Mouse (Mus musculus): ENCODE measurements around the gene Egr2.

Egr2 gene

DNA sequence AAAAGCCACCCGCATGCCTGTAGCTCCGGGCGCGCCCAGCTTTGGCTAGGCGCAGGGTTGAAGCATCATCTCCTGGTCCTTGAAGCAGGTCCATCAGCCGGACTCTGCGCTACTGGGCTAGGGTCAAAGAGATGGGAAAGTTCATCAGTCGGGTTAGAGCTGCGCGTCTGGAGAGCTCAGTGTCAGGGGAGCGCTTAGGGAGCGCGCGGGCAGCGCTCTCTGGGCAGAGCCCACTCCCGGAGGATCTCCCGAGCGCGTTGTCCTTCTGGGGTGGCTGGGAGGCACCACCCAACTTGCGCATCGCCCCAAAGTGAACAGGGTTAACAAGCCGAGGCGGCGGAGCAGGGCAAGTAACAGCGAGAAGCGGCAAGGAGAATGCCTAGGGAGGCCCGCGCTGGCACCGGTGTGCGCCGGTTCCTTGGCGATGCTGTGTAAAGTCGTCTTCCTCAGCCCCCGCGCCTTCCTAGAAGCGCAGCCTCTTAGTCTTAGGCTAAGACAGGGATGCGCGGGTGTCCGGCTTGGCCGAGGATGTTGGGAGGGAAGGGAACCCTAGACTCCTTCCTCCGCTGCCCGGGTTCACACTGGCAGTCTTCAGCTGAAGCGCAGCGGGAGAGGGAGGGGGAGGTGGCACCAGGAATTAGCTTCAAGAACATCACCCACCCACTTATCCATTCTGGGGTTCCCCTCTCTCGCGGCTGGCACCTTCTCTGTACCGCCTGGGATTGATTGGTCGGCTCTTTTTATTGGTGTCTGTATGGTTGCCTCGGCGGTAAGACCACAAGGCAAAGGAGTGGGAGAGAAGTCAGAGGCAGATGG lies 3.5 kb downstream of the Egr2 start:
- peak; percentile 33 to 41 for DNase-seq

DNA sequence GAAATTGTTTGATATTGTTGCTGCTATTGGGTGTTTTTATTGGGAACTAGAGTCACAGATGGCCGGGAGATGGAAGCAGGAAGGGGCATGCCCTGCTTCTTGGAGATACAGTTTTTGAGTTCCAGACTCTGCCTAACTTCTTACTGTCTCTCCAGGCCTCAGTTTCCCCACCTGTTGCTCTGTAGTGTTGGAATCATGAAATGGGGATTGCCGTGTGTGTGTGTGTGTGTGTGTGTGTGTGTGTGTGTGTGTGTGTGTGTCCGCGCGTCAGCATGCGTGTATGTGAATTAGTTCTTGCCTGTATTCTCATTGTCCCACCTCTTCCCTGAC lies 4.1 kb downstream of the Egr2 start:
- DNase-seq = no peak

DNA sequence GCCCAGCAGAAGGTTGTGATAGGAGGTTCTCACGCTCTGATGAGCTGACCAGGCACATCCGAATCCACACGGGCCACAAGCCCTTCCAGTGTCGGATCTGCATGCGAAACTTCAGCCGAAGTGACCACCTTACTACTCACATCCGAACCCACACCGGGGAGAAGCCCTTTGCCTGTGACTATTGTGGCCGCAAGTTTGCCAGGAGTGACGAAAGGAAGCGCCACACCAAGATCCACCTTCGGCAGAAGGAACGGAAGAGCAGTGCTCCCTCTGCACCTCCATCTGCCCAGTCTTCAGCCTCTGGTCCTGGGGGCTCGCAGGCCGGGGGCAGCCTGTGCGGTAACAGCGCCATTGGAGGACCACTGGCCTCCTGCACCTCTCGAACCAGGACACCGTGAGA lies 5.3 kb downstream of the Egr2 start:
- no peak for DNase-seq

DNA sequence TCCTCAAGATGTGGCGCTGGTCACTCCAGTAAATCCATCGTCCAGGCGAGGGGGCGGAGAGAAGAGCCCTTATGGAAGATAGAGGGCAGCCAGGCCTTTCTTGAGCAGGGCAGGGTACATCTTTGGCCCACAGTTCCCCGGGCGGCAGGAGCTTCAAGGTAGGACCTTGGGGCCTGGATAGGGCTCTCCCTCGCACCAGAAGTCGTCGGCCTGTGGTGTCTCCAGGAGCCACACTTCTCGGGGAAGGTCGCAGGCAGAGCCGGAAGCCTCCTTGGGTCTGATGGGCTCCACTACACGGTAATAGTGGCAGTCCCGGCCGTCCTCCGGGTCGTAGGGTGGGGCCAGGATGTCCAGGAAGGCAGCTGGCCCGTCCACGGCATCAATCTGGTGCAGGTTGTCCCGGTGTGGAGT lies 12.6 kb downstream of the Egr2 start:
- peak; percentile 46 to 58 for DNase-seq

DNA sequence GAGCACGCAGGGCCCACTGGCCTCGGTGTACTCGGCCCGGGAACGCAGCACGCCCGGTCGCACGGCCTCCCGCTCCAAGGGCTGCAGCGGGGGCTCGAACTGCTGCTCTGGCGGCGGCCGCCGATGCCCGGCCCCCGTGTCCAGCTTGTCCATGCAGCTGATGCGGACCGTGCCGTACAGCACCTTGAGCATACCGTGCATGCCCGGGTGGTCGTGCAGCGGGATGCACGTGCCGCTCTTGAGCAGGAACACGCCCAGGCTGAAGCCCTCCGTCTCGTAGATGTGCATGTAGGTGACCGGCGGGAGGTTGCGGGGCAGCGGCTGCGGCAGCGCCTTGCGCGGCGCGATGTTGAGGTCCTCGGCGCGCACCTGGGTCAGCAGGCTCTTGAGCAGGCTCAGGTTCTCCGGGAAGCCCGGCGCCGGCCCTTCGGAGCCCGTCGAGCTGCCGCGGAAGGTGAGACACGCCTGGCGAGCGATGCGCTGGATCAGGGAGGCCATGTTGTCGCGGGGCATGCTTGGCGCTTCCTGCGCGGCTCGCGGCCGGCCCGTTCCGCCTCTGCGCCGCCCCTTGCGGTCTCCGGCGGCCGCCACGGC lies 13.1 kb downstream of the Egr2 start:
- DNase-seq = no peak

DNA sequence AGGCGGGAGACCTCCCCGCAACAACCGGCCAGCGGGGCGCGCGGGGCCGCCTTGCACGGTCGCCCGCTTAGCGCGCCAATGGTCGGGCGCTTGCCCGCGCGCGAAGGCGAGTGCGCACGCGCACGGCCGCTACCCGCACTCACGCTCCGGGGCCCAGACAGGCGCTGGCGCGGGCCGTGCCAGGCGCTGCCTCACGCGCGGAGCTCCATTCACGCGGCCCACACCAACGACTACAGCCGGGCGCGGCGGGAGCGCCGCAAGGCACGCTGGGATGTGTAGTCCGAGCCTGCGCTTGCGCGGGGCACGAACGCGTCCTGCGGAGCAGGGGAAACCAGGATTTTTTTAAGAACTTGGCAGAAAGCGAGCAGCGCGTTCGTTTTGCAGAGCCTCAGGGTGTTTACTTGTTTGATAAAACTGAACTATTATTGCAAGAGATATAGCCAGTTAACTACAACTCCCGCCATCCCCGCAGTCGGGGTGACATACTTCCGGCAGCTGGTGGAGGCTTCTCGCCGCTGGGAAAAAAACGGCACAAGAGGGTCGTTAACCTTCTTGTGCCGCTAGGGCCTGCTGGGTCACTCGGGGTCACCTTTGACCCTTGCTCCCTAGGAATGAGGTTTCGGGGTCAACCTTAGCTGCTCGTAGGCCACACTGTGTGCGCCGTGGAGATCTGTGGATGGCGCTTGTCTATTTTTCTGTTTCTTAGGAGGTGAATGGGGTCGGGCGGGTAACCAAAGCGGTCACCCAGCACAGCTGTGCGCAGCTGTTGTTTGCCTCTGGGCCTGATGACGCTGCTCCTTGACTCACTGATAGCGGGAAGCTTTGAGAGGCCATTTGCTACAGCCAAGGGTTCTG lies 13.8 kb downstream of the Egr2 start, which contains the start of gene Ado:
Gene Ado, minus strand, starts transcription at position 79 of the 855 bp plus-strand sequence.
- peak; percentile 95 to 97 for DNase-seq

DNA sequence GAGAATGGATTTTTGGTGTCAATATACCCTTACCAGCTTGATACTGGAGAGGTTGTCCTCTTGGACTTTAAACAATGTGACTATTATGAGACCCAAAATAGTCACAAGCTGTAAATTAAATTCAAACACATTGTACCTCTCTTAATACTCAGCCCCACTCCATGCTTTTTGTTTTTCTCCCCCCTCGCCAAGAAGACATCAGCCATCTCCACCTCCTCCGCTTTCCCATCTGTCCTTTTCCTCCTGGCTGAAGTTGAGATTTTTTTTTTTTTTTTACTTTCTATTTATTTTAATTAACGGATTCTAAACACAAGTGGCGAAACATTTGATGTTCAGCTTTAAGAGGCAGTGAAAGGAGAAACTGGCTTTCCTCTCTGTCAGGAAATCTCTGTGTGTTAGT lies 22.8 kb downstream of the Egr2 start:
- no peak for DNase-seq

DNA sequence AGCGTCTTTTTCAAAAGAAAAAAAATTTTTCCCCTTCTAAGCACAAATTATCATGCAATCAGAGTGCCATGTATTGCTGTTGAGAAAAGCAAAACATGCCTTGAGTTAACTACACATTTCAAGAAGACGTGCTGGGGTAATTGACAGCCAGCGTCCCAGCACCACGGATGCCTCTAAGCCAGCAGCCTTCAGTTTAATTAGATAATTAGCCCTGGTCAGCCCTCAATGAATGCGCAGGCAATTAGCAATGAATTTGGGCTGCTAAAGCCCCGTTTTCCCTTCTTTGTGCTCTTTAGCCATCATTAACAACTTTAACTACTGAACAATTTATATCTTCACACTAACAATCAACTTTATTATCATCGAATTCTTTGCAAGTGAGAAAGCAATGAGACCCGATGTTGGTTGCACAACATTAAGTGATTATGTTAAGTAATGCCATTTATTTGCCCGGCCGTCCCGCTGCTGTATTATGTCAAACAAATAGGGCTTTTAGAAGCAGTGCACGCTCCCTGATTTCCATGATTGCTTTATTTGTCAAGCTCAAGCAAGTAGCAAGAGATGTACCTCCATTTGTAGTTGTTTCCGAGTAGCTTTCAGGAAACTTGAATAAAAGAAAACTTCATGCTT lies 24.6 kb downstream of the Egr2 start:
- DNase-seq = no peak

DNA sequence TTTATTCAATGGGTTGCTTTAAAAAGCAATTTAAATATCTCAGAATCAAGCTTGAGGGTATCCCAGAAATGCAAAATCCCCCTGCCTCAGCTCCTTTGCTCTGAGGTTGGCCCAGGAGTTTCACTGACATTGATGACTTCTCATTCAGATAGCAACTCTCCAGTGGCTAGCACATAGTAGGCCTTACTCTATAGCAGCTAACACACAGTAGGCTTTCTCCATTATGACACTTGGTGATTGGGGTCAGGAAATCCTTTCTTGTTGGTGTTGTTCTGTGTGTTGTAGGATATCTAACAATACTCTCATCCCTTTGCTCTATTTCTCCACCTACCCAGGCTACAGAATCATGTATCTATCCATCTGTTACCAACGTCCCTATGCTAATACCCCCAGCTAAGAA lies 25.9 kb downstream of the Egr2 start:
- DNase-seq = no peak

DNA sequence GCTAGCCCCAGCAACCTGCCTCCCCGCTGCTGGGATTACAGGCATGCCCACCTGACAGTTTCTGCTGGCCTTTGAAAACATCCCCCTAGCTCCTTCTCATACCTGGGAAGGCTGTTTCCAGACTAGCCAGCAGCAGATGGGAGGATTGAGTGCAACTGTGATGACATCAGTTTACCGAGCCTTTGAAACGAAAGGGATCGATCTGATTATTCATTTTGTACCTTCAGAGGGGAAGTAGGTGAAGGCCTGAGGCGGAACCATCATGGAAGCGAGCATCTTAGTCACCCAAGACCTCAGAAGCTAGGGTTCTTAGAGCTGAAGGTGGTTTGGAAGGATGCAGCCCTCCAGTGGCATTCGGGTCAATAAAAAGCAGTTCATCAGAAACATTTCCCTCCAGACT lies 29.2 kb downstream of the Egr2 start:
- DNase-seq = no peak

DNA sequence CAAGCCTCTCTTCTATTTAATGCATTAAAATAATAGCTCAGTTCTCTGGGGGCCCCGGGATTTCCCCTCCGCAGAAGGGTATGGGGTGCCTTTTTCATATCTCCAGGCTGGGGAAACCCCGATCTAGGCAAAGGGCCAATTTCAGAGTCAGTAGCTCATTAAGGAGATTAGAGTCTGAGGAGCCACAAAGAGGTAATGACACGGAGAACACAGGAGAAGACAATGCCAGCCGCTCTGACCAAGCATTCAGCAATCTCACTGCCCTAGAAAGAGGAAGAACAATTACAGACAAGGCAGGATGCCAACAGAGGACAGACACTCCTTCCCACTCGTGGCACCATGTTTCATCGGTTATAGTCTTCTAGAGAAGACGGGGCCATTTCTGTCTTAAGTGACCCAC lies 30.8 kb downstream of the Egr2 start:
- DNase-seq = peak; percentile 17 to 18

DNA sequence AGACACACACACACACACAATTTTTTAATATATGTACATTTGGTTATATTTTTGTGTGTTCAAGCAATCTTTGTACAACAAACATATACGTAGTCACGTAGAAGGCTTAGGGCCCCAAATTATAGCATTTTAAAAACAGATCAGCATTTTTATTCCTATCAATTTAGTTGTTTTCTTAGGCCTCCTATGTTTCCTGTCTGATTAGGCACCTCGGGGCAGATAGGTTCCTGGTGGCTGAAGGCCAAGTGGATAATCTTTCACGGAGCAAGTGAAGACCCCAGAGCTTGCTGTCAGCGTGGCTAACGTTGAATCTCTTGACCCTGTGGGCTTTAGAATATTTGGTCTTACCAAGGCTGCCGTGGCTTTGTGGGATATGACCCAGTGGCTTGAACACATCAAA lies 34.3 kb downstream of the Egr2 start:
- no peak for DNase-seq

DNA sequence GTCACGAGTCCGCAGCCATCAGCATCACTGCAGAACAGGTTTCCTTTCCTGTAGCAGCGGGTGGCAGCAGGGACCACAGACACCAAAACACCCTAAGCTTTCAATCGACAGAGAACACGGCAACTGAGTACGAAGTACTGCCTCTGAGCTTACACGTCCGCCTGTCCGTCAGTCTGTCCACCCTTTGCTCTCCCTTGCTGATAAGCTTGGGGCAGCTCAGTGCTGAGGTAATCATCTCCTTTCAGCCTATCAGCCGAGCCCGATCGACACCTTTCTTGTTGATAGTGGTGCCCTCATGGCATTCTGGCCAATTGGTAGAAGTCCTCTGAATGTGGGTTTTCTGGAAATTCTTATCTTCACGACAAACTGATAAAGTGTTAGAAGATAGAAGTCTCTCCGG lies 36.2 kb downstream of the Egr2 start:
- DNase-seq = no peak

DNA sequence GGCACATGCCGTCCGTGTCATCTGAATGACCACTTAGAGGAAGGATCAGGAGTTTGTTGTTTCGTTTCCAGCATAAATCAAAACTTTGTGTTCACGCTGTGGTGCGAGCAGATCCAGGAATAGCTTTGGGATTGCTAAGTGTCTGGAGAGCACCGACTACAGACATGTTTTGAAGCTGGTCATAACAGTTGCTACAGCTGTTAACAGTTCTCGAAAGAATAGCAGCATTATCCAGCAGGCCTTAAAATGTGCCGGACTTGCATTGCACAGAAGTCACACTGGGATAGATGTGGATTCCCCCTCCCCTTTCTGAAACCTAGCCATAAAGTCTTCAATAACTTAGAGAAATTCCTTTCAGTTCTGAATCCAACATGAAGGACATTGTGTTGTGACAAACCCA lies 38.0 kb downstream of the Egr2 start:
- DNase-seq = no peak

DNA sequence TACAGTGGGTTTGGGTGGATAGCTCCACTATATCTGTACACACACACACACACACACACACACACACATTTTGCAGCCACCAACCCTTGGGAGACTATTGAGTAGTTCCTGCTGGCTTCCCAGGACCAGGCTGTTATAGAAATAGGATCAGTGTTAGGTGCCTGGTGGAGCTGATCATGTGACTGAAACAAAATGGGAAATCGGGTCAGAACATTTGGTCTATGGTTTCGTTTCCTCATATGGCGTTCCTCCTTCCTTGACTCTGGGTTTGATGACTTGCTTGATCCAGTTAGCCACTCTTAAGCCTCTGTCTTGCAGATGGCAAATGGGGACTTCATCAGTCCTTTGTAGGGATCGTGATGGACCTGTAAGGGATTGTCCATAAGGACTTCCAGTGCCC lies 44.6 kb downstream of the Egr2 start:
- no peak for DNase-seq

DNA sequence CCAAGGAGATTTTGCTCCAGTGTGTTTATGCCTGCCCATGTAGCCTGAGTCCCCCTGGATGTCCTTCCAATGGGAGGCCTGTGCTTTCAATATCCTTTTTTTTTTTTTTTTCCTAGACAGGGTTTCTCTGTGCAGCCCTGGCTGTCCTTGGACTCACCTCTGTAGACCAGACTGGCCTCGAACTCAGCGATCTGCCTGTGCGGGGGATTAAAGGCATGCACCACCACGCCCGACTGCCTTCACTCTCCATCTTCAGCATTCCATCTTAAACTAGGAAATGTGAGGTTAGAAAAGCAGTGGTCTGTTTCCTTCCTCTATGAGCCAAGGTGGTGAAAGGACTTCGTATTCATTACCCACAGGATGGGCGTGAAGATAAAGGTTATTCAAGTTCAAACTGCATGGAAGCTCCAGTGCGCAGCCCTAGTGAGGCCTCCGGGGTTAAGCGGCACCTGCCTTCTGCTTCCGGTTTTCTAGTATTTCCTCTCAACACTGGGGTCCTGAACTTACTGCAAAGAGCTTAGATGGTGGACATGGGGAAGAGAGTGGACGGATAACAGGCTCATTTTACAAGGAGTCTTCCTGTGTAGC lies 46.5 kb downstream of the Egr2 start:
- no peak for DNase-seq

DNA sequence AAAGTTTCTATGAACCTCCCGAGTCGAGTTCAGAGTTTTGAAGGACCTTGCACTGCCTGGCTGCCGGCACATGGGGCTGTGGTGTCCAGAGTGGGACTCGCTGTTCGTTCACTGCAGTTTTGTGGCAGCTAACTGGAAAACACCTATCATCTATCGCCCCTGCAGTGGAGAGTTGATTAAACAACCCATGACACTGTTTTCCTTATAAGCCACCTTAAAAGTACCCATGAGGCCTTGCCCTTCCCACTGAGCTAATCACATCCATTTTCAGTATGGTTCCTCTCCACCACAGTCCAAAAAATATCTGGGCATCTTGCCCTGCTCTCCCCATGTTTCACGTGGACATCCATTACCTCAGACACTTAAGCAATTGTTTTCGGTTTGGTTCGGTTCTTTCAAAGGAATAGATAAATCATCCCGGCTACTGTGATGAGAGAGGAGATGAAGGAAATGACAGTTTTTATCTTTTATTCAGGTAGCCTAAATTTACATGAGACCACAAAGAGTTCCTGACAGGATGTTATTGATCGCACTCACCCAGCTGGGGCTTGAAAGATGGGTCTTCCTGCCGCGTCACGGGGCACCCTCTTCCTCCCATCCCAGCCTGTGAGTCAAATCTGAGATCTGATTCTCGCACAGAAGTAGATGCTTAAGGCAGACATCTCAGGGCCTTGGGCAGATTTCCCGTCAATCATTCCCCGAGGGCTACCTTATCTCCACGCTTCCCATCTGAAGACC lies 50.8 kb downstream of the Egr2 start:
- DNase-seq = peak; percentile 14 to 16
